ENCODE assay signal across 8 mouse cellular contexts in genomic region chr7:126284865-126285264, GRCm38 (mm10). TPM values are rescaled to one million over a fixed set of nuclear protein-coding genes. Genes with fewer than 3 reads are reported as not detected.
DNase-seq lines count a peak whose midpoint lies in the region; ATAC-seq lines count a peak whose summit lies in the region.

No protein-coding gene starts in this region.

- H3K27me3 ChIP-seq in liver, embryonic 16.5 days (ENCODE audit: control insufficient read depth, insufficient read depth, low read depth, low read length): no peaks in the 10 kb centered on the region
- H3K27me3 ChIP-seq in stomach, embryonic 16.5 days (ENCODE audit: control insufficient read depth, insufficient read depth, low read length): no peaks in the 10 kb centered on the region
- no peaks in the 10 kb centered on the region for H3K27me3 ChIP-seq in forebrain, embryonic 14.5 days (replicated peaks; ENCODE audit: control insufficient read depth, insufficient read depth, low read length)

- peak; percentile 48 for ATAC-seq in liver, embryonic 16.5 days (ENCODE audit: low read depth)
- ATAC-seq in stomach, embryonic 16.5 days (ENCODE audit: insufficient read depth, low FRiP score): no peak
- no peak for ATAC-seq in forebrain, embryonic 14.5 days
- no peak for ATAC-seq in activated CD4-positive, CD25-positive, alpha-beta regulatory T cell, adult 4 months

- DNase-seq in kidney, postnatal 36 days: peak; percentile 40 to 60
- no peak for DNase-seq in kidney, adult 11 months
- DNase-seq in MN1 (ENCODE audit: low spot score): peak; percentile 65
- peak; percentile 37 for DNase-seq in cerebellum, adult 8-10 months
- DNase-seq in forebrain, embryonic 14.5 days (ENCODE audit: low spot score): no peak

- no peak overlapping the region for H3K9ac ChIP-seq in liver, embryonic 16.5 days (ENCODE audit: low read depth, low read length)
- H3K9ac ChIP-seq in stomach, embryonic 16.5 days (ENCODE audit: low read length): no peak overlapping the region
- no peak overlapping the region for H3K9ac ChIP-seq in forebrain, embryonic 14.5 days (ENCODE audit: low read length)

- H3K9me3 ChIP-seq in liver, embryonic 16.5 days (replicated peaks; ENCODE audit: control insufficient read depth, low read length): no peaks in the 10 kb centered on the region
- H3K9me3 ChIP-seq in stomach, embryonic 16.5 days (replicated peaks; ENCODE audit: control insufficient read depth, low read length): no peaks in the 10 kb centered on the region
- H3K9me3 ChIP-seq in forebrain, embryonic 14.5 days (replicated peaks; ENCODE audit: control insufficient read depth, low read length): no peaks in the 10 kb centered on the region

- H3K4me3 ChIP-seq in liver, embryonic 16.5 days (ENCODE audit: low read depth, low read length): no peak overlapping the region
- no peak overlapping the region for H3K4me3 ChIP-seq in stomach, embryonic 16.5 days (replicated peaks; ENCODE audit: low read length)
- H3K4me3 ChIP-seq in forebrain, embryonic 14.5 days (ENCODE audit: low read depth, low read length): no peak overlapping the region

- no peak overlapping the region; the same call in 1 of the 2 replicates for H3K4me2 ChIP-seq in liver, embryonic 16.5 days (ENCODE audit: low read depth, low read length)
- H3K4me2 ChIP-seq in stomach, embryonic 16.5 days (ENCODE audit: low read depth, low read length): no peak overlapping the region
- H3K4me2 ChIP-seq in forebrain, embryonic 14.5 days (ENCODE audit: low read length): no peak overlapping the region

- no peaks in the 10 kb centered on the region for H3K36me3 ChIP-seq in liver, embryonic 16.5 days (ENCODE audit: control insufficient read depth, insufficient read depth)
- no peaks in the 10 kb centered on the region for H3K36me3 ChIP-seq in stomach, embryonic 16.5 days (ENCODE audit: control insufficient read depth, insufficient read depth, low read length)
- peaks cover 77% of the 10 kb centered on the region for H3K36me3 ChIP-seq in forebrain, embryonic 14.5 days (ENCODE audit: control insufficient read depth, insufficient read depth, low read length)

- 30% methylated on average over 4 of the region's 4 CpGs for WGBS in liver, embryonic 16.5 days (ENCODE audit: insufficient replicate concordance)
- WGBS in stomach, embryonic 16.5 days: 69% methylated on average over 4 of the region's 4 CpGs
- 75% methylated on average over 4 of the region's 4 CpGs for WGBS in forebrain, embryonic 14.5 days

- peaks cover 17% of the 10 kb centered on the region for H3K4me1 ChIP-seq in liver, embryonic 16.5 days (ENCODE audit: control insufficient read depth, low read depth, low read length)
- H3K4me1 ChIP-seq in stomach, embryonic 16.5 days (ENCODE audit: control insufficient read depth, insufficient read depth, low read length): peaks cover 17% of the 10 kb centered on the region
- peaks cover 48% of the 10 kb centered on the region for H3K4me1 ChIP-seq in forebrain, embryonic 14.5 days (ENCODE audit: control insufficient read depth, insufficient read depth, low read length)

- no peak overlapping the region for H3K27ac ChIP-seq in liver, embryonic 16.5 days (ENCODE audit: low read length)
- peak overlapping the region; percentile 19; the same call in 1 of the 2 replicates for H3K27ac ChIP-seq in stomach, embryonic 16.5 days (ENCODE audit: low read length)
- H3K27ac ChIP-seq in forebrain, embryonic 14.5 days (ENCODE audit: low read depth, low read length): no peak overlapping the region; the same call in 1 of the 2 replicates

RNA-seq across cellular contexts. Expression of gene Sbk1, which starts 12.4 kb away (rescaled TPM):
- 1.1 and 1.5 TPM in 2 replicates for polyA plus RNA-seq in liver, embryonic 16.5 days (2015; fragmentation: Nextera tagmentation; extraction: Ambion mirVana)
- 8.1 and 9.7 TPM in 2 replicates for polyA plus RNA-seq in stomach, embryonic 16.5 days (2015; fragmentation: Nextera tagmentation; extraction: Ambion mirVana)
- 289 and 315 TPM in 2 replicates for polyA plus RNA-seq in forebrain, embryonic 14.5 days (2014; fragmentation: Nextera tagmentation; extraction: Ambion mirVana)
- 1 to 10 TPM; 4.1 to 5.6 TPM for polyA plus RNA-seq in activated CD4-positive, CD25-positive, alpha-beta regulatory T cell, adult 4 months (2017; shearing (Covaris generic))

Comparison
In these comparisons a context has a peak if more than half of its experiments do, and no peak if none do; other contexts are left out.
1. DNase-seq: peak in kidney, postnatal 36 days (2 of 2), MN1 (single experiment) and cerebellum, adult 8-10 months (single experiment); none in kidney, adult 11 months (single experiment) and forebrain, embryonic 14.5 days (single experiment).
2. RNA of gene Sbk1, which starts 12.4 kb away (polyA plus RNA-seq): 289 to 315 TPM in forebrain, embryonic 14.5 days; 8.1 to 9.7 TPM in stomach, embryonic 16.5 days, 4.1 to 5.6 TPM in activated CD4-positive, CD25-positive, alpha-beta regulatory T cell, adult 4 months and 1.1 to 1.5 TPM in liver, embryonic 16.5 days; every median in the first group is over 10 times any median in the second.